Mouse (Mus musculus): ENCODE results near the gene Tlk1.
"Not testable (repeated sequence)": the region's sequence is repeated elsewhere in the genome, so short reads cannot be mapped to it uniquely, and the experiment has no call there.

The Tlk1 gene

GRCm38 (mm10) chr2:70833261-70833660 lies 7.7 kb upstream of the Tlk1 start:
- DNase-seq (ENCODE audit: low spot score), result no peak

DNA sequence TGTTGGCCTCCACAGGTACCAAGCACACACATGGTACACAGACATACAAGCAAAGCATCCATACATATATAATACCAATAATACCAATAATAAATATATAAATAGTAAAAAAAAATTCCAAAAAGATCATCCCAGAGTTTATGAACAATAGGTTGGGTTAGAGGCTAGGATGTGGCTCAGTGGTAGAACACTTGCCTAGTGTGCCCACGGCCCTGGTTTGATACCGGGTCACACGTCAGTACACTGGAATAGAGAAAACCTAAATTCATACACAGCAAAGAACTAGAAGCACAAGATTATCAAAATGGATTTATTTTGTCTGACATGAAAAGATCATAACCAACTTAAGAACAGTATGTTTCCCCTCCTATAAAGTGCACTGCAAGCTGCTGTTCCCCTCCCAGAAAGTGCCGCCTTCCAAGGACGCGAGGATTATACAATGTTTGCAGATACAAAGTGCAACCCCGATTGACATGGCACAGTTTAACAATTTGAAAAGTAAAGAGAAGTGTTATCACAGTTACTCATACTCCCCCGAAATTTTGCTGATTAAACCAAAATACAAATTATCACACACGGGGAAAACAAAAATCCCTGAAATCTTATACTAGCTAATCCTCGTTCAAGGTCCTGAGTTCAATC lies 6.3 kb upstream of the Tlk1 start:
- no peak for DNase-seq (ENCODE audit: low spot score)

DNA sequence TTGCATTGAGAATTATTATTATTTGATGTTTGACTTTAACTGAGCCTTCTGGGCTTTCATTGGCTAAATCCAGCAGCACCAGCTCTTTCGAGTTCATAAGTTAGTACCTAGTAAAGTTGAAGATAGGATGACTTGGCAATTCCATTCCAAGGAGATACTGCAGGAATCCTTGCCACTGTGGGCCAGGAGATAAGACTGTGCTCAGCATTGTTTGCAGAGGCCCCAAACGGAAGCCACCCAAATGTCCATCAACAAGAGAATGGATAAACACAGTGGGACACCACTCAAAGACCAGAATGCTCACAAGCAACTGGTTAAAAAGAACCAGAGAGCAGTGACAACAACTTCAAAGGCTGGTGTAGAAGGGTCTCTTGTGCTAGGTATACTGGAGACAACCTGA lies 5.2 kb upstream of the Tlk1 start:
- no peak for DNase-seq (ENCODE audit: low spot score)

GRCm38 (mm10) chr2:70829946-70830610 lies 4.5 kb upstream of the Tlk1 start:
- DNase-seq (ENCODE audit: low spot score), result no peak

DNA sequence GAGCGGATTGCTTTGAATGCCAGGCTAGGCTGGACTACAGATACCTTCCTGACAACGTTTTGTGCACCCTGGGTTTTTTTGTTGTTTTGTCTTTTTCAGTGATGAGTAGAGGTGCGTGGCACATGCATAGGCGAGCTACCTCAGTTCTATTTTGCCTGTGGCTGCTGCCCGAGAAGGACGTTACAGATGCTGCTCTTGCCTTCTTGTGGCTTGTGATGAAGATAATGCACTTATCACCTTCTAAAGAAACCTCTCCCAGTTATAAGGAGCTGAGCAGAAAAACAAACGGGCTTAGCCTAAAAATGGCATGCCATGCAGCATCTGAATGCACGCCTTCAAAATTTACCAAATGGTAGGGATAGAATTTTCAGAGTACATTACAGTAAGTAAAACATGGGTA lies 2.3 kb upstream of the Tlk1 start:
- DNase-seq (ENCODE audit: low spot score), result no peak

GRCm38 (mm10) chr2:70826436-70827230 lies 1.1 kb upstream of the Tlk1 start:
- DNase-seq (ENCODE audit: low spot score), result no peak

- DNase-seq (ENCODE audit: low spot score), result peak; percentile 59
These were observed 624 bp downstream of the Tlk1 start for GRCm38 (mm10) chr2:70824838-70825370.

DNA sequence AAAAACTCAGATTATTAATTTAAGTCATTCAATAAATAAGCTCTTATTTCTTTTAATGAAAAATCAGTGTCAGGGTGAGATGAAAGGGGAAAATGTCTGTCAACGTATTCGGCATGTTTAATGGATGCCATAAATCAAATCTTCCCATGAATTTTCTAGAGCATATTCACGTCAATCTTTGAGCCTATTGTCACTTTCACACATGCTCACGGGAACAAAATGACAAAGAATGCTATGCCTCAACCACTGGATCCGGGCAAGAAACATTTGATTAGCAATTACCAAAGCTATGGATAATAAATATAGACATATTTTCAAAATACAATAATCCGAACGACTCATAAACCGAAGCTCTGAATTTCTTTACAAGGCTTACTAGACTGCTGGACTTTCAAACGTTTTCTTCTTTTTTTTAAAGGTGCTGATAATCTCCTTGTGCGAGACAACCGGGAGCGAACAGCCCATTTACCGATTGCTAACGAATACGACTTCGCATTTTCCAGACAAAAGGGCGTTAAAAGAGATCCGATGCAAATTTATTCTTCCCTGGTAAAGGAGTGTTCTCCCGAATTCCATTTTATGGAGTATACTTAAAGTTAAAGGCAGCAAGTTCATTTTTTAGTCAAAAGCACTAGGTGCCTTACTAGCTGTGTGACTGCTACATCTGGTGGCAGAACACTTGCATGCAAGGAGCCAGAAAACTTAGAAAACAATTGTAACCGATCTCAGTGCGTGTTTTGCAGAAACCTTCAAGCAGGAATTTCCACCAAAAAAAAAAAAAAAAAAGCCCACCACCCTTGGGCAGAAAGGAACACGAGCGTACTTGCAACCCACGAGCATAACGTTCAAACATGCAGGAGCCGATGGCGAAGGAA lies 1.4 kb downstream of the Tlk1 start:
- peak; percentile 9 for DNase-seq (ENCODE audit: low spot score)

- DNase-seq (ENCODE audit: low spot score), result no peak
These were observed 2.1 kb downstream of the Tlk1 start for GRCm38 (mm10) chr2:70823434-70823833.

GRCm38 (mm10) chr2:70816939-70817338 lies 8.6 kb downstream of the Tlk1 start:
- DNase-seq (ENCODE audit: low spot score), result no peak

DNA sequence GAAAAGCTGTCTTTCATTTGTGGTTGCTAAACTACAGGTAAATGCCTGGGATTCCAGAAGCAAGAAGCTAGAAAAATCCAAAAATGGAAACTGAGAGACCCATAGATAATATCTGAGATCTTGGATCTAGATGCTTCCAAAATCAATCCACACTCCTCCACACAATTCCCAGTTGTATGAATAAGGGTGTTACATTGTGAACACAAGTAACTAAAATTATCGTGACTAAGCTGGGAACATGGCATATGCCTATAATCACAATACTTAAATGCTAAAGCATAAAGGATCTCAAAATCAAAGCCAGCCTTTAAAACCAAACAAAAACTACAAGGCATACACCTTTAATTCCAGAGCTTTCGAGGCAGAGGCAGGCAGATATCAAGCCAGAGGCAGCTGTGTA lies 9.5 kb downstream of the Tlk1 start:
- no peak for DNase-seq (ENCODE audit: low spot score)

GRCm38 (mm10) chr2:70813608-70814007 lies 11.9 kb downstream of the Tlk1 start:
- no peak for DNase-seq (ENCODE audit: low spot score)

DNA sequence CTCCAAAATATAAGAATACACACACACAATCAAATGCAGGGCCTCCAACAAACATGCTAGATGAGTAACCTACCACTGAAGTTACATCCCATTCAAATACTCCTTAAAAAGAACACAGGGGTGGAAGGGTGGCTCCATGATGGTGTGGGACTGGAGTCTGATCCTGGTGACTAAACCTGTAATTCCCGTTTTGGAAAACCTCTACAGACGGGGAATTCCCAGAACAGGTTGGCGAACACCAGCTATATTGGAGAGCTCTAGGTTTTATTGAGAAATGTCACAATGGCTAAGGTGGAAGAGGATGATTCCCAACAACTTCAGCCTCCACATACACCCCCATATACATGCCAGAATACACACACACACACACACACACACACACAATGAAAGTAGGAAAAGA lies 14.1 kb downstream of the Tlk1 start:
- no peak for DNase-seq (ENCODE audit: low spot score)

DNA sequence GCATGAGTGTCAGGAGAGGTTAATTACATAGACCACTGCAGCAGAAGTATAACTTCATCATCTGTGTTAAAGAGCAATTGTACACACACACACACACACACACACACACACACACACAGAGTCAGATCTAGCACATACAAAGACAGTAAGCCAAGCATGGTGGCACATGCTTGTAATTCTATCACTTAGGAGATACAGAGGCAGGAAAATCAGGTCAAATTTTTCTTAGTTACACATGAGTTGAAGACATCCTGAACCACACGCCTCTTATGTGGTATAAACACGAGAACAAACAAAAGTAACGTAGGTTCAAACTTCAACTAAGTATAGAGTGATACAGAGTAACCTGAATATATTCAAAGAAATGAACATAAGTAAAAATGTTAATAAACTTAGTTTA lies 15.6 kb downstream of the Tlk1 start:
- DNase-seq (ENCODE audit: low spot score), result no peak

DNA sequence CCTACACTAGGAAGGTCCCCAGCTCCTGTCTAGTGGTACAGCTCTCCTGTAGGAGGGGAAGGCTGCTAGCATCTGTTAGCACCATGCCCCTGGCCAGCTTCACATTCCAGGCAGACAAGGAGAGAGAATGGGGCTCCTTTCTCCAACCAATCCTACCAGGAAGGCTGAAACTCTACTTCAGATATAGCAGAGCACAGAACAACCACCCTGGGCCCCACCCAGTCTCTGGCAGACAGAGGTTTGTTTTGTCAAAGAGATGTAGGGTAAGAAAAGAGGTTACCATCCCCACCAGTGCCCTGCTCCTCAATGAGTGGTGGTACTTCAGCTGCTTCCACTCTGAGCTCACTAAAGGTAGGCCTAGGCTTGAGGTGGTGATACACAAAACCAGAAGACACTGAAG lies 16.8 kb downstream of the Tlk1 start:
- no peak for DNase-seq (ENCODE audit: low spot score)

GRCm38 (mm10) chr2:70807678-70808077 lies 17.9 kb downstream of the Tlk1 start:
- not testable (repeated sequence) for DNase-seq (ENCODE audit: low spot score)

GRCm38 (mm10) chr2:70806020-70806419 lies 19.5 kb downstream of the Tlk1 start:
- no peak for DNase-seq (ENCODE audit: low spot score)

DNA sequence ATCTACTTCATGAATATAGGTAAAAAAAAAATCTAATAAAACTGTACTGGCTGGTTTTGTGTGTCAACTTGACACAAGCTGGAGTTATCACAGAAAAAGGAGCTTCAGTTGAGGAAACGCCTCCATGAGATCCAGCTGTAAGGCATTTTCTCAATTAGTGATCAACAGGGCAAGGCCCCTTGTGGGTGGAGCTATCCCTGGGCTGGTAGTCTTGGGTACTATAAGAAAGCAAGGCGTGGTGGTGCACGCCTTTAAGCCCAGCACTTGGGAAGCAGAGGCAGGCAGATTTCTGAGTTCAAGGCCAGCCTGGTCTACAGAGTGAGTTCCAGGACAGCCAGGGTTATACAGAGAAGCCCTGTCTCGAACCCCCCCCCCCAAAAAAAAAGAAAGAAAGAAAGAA lies 21.8 kb downstream of the Tlk1 start:
- DNase-seq (ENCODE audit: low spot score), result not testable (repeated sequence)

- DNase-seq (ENCODE audit: low spot score), result no peak
These were observed 22.9 kb downstream of the Tlk1 start for GRCm38 (mm10) chr2:70802658-70803057.

DNA sequence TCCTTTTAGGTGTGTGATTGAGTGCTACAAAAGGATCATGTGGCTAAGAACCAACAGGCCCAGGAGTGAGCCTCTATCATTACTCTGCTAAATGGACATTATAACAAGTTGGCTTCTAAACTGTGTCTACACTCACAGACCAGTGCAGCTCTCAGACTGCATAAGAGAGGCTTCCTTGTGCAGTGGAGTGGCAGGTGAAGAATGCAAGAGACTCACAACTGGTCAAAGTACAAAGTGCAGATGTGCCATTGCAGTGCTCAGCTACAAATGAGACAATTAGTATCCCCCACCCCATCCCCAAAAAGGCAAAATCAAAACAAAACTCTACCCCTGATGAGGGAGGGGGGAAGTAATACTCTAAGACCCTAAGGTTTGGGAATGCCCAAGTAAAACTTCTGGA lies 24.0 kb downstream of the Tlk1 start:
- DNase-seq (ENCODE audit: low spot score), result no peak

GRCm38 (mm10) chr2:70800396-70800795 lies 25.1 kb downstream of the Tlk1 start:
- DNase-seq (ENCODE audit: low spot score), result no peak

- no peak for DNase-seq (ENCODE audit: low spot score)
These were observed 32.3 kb downstream of the Tlk1 start for GRCm38 (mm10) chr2:70793276-70793675.
